Mouse (Mus musculus) ES-E14 (cell line): Measurements from ENCODE around the gene Gm44579. TPM values are rescaled to one million over a fixed set of nuclear protein-coding genes. Genes with fewer than 3 reads are reported as not detected.

Experiments
- DNase-seq: peaks from one replicate; pipeline ENCODE4 v3.0.0-alpha.2; 2013; ENCODE audit warnings: low read depth, low spot score
- H3K27ac ChIP-seq: 2 replicates; pipeline ENCODE4 v1.5.1; 2012; ENCODE audit warnings: low read depth, mild to moderate bottlenecking, low read length, moderate library complexity, mixed read lengths; ENCODE audit not compliant: poor library complexity, insufficient read depth, severe bottlenecking
- H3K36me3 ChIP-seq: 2 replicates; pipeline ENCODE4 v1.6.1; 2012; ENCODE audit warnings: mild to moderate bottlenecking, low read length, moderate library complexity, mixed read lengths; ENCODE audit not compliant: control insufficient read depth, poor library complexity, insufficient read depth, severe bottlenecking
- H3K4me1 ChIP-seq, 2 experiments: fragments of 150-350 bp in 1 of 2; sonication (generic) in 1 of 2; 2 replicates each; pipeline ENCODE4 v1.6.1; 2012; ENCODE audit warnings: low read length in 2 of 2, mild to moderate bottlenecking in 1 of 2, mixed read lengths in 1 of 2; ENCODE audit not compliant: control insufficient read depth in 2 of 2, insufficient read depth in 2 of 2, poor library complexity in 1 of 2
- H3K4me3 ChIP-seq, 2 experiments: fragments of 150-350 bp in 1 of 2; sonication (generic) in 1 of 2; 2 replicates each; pipeline ENCODE4 v1.5.1; 2012; ENCODE audit warnings: low read length in 2 of 2, low read depth in 1 of 2, mild to moderate bottlenecking in 1 of 2, mixed read lengths in 1 of 2; ENCODE audit not compliant: insufficient read depth in 1 of 2, poor library complexity in 1 of 2, severe bottlenecking in 1 of 2
- H3K9ac ChIP-seq: 2 replicates; pipeline ENCODE4 v1.6.1; 2012; ENCODE audit warnings: low read depth, mild to moderate bottlenecking, low read length, mixed read lengths; ENCODE audit not compliant: poor library complexity, insufficient read depth, severe bottlenecking
- H3K9me3 ChIP-seq: fragments of 150-350 bp; sonication (generic); 2 replicates; pipeline ENCODE4 v1.6.1; 2012; ENCODE audit warnings: low read depth, mild to moderate bottlenecking, low read length; ENCODE audit not compliant: control insufficient read depth, insufficient read depth
- CHD2 ChIP-seq: IDR thresholded peaks from 2 replicates; pipeline ENCODE4 v1.6.1; 2014; ENCODE audit warnings: mild to moderate bottlenecking, low read depth, low read length, inconsistent platforms
- HCFC1 ChIP-seq: IDR thresholded peaks from 2 replicates; pipeline ENCODE4 v1.6.1; 2012; ENCODE audit warnings: low read length, inconsistent platforms, borderline replicate concordance; ENCODE audit not compliant: insufficient read depth
- MAFK ChIP-seq: IDR thresholded peaks from 2 replicates; pipeline ENCODE4 v1.6.1; 2014; ENCODE audit warnings: mild to moderate bottlenecking, low read depth, low read length, inconsistent platforms; ENCODE audit not compliant: insufficient read depth
- ZC3H11A ChIP-seq: IDR thresholded peaks from 2 replicates; pipeline ENCODE4 v1.6.1; 2012; ENCODE audit warnings: low read depth, mild to moderate bottlenecking, inconsistent platforms, low read length, borderline replicate concordance
- ZNF384 ChIP-seq: IDR thresholded peaks from 2 replicates; pipeline ENCODE4 v1.6.1; 2012; ENCODE audit warnings: low read depth, low read length, inconsistent platforms
- in situ Hi-C, 2 experiments: fragments of 600-800 bp; cut with MboI; formaldehyde crosslinking; loops; one replicate each; pipeline ENCODE4 v1.15.1; 2025; ENCODE audit warnings: low sequenced_read_pairs in 2 of 2, inconsistent platforms in 1 of 2; ENCODE audit not compliant: unreplicated experiment in 2 of 2
- total RNA-seq: library from RNA; depleted of rRNA; stranded (reverse); fragments of 300-350 nt; gene quantifications from 2 replicates; pipeline ENCODE4 v1.2.3, GENCODE M21; 2012

Gene Gm44579
- total RNA-seq, 1 experiment, result not detected

DNA sequence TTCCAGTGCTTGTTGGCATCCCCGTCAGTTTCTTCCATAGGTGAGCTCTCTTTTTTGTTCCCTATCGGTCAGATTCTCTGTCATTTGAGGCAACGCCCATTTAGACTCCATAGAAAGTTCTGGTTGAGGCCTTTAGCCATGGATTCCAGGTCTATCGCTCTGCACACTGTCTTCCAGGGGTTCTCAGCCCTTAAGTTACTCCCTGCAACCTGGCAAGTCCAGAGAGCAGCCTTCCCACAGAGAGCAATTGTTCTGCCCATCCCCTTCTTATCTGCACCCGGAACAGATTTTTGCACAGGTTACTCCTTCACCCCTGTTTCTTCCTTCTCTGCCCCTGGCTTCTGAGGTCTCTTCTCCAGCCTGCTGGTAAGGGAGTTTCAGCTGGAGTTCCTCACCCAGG lies 48.7 kb downstream of the Gm44579 start:
- no peak for TF ChIP-seq ZNF384
- TF ChIP-seq ZC3H11A, result no peak
- no peak for TF ChIP-seq MAFK
- TF ChIP-seq HCFC1, result no peak
- no peak for TF ChIP-seq CHD2
- no peak overlapping the region for H3K27ac ChIP-seq
- no peaks in the 10 kb centered on the region for H3K36me3 ChIP-seq
- no peaks in the 10 kb centered on the region for H3K9me3 ChIP-seq
- in situ Hi-C loops, result no loop called here
- no peak for DNase-seq
- no peak overlapping the region for H3K4me3 ChIP-seq
- peaks cover 0 to 6% of the 10 kb centered on the region in 2 experiments; a peak in 1 of 4 replicates for H3K4me1 ChIP-seq
- H3K9ac ChIP-seq, result no peak overlapping the region

GRCm38 (mm10) chr15:98170917-98171316 lies 49.9 kb downstream of the Gm44579 start:
- Histone ChIP-seq H3K36me3 (no peaks in the 10 kb centered on the region), H3K9ac (no peak overlapping the region), H3K4me3 (no peak overlapping the region), H3K27ac (no peak overlapping the region), H3K9me3 (no peaks in the 10 kb centered on the region), H3K4me1 (peaks cover 0 to 6% of the 10 kb centered on the region in 2 experiments; a peak in 1 of 4 replicates)
- in situ Hi-C loops, result no loop called here
- no peak for TF ChIP-seq MAFK
- no peak for TF ChIP-seq CHD2
- TF ChIP-seq ZC3H11A, result no peak
- TF ChIP-seq ZNF384, result no peak
- no peak for TF ChIP-seq HCFC1
- DNase-seq, result no peak

GRCm38 (mm10) chr15:98170365-98170764 lies 50.4 kb downstream of the Gm44579 start:
- DNase-seq, result no peak
- in situ Hi-C loops, result no loop called here
- H3K9ac ChIP-seq, result no peak overlapping the region
- TF ChIP-seq ZNF384 (no peak), HCFC1 (no peak), ZC3H11A (no peak), CHD2 (no peak), MAFK (no peak)
- no peak overlapping the region for H3K4me3 ChIP-seq
- H3K36me3 ChIP-seq, result no peaks in the 10 kb centered on the region
- peaks cover 0 to 6% of the 10 kb centered on the region in 2 experiments; a peak in 1 of 4 replicates for H3K4me1 ChIP-seq
- no peak overlapping the region for H3K27ac ChIP-seq
- H3K9me3 ChIP-seq, result no peaks in the 10 kb centered on the region

DNA sequence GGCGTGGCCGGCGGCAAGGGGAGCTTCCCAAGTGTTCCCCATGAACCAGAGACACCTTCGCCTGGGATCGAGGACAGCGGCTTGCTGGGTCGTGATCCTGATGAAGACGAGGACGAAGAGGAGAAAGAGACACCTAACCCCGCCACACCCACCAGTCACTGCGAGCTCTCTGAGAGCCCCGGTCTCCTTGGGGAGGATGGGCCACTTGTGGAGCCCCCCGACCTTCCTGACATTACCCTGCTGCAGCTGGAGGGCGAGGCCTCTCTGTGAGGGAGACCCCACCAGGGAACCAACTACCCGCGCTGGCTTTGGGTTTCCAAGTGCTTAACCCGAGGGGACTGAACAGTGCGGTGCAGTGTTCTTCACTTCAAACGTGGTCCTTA lies 52.2 kb downstream of the Gm44579 start:
- TF ChIP-seq ZC3H11A, result no peak
- TF ChIP-seq HCFC1, result no peak
- no peak for TF ChIP-seq CHD2
- TF ChIP-seq MAFK, result no peak
- no peak for TF ChIP-seq ZNF384
- H3K4me3 ChIP-seq, result peak overlapping the region; percentile 46 to 57; a peak in 2 of 4 replicates
- H3K36me3 ChIP-seq, result no peaks in the 10 kb centered on the region
- no peaks in the 10 kb centered on the region for H3K9me3 ChIP-seq
- H3K27ac ChIP-seq, result no peak overlapping the region
- peaks cover 0 to 6% of the 10 kb centered on the region in 2 experiments; a peak in 1 of 4 replicates for H3K4me1 ChIP-seq
- H3K9ac ChIP-seq, result no peak overlapping the region
- in situ Hi-C loops, result no loop called here
- DNase-seq, result no peak
